Mouse (Mus musculus) left cerebral cortex, postnatal 4 days (tissue): Measurements from ENCODE around the gene Zfp60. TPM values are rescaled to one million over a fixed set of nuclear protein-coding genes. Genes with fewer than 3 reads are reported as not detected.

ENCODE experiments used
- DNase-seq: peaks from one replicate; pipeline ENCODE4 v3.0.0-alpha.2; 2022
- intact Hi-C: fragments of 180-260 bp; cut with DNase I; formaldehyde crosslinking; loops from one replicate; pipeline ENCODE4 v1.15.1; 2025
- total RNA-seq, 2 experiments: library from RNA; stranded (reverse); gene quantifications; 2 replicates each; pipeline ENCODE4 v1.2.3; 2021

The Zfp60 gene
- total RNA-seq = 10 to 100 TPM; 55.0 to 65.2 TPM

DNA sequence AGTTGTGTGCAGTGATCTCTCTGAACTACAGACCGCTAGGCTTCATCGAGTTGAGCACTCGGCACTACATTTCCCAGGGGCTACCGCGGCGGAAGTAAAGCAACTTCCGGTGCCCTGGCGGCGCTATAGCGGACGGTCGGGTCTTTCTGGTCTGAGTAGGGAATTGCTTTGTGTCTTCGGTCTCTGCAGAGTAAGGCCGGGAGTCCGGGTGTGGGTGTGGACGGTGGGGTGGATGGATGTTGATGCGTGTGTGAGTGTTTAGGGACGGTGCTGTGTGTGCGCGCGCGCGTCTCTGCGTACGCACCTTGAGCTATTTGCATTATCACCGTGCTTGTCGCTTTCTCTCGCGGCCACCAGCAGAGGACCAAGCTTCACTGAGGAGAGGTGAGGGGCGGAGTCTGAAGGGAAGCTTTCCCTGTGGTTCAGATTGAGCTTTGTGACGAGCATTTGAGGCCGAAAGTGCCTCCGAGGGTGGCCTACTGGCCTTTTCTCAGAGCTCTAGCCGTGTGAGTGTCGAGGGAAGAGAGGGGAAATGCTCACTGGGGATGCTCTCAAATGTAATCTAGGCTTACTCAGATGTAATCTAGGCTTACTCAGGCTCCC is at the start of gene Zfp60:
TSS of gene Zfp60 (plus strand) at position 109 of the 603 bp plus-strand sequence.
- peak; percentile 91 for DNase-seq
- intact Hi-C loops = no loop called here

DNA sequence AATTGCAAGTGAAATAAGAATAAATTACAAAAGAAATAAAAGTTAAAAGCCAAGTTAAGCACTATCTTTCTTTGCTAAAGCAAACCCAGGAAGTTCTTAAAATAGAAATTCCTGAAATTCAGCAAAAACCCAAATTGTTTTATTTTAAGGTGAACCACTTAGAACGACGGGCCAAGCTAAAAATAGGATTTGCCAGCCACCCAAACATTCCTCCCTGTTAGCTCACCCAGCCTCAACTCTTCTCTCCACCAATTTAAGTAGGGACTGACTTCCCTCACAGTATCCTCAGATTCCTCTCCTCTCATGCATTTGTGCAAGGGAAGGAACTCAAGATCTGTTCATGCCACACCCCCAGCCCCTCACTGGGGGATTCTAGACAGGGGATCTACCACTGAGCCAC is 48.0 kb upstream of the Zfp60 start:
- no peak for DNase-seq
- intact Hi-C loops = no loop called here

DNA sequence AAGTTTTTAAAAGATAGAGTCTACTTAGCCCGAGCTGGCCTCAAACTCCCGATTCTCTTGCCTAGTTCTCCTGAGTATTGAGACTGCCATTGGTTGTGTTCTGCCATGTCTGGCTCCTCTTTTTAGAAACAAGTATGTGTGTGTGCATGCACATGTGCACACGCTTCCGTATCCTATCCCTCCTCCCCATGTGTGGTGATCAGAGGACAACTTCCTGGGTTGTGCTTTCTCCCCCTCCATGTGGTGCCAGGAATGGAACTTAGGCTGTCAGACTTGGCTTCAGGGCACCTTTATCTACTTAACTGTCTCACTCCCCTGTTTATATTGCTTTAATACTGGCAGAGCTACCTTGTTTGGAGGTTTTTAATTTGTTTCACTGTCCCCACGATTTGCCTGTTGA is 46.0 kb upstream of the Zfp60 start:
- DNase-seq = no peak
- intact Hi-C loops = no loop called here

DNA sequence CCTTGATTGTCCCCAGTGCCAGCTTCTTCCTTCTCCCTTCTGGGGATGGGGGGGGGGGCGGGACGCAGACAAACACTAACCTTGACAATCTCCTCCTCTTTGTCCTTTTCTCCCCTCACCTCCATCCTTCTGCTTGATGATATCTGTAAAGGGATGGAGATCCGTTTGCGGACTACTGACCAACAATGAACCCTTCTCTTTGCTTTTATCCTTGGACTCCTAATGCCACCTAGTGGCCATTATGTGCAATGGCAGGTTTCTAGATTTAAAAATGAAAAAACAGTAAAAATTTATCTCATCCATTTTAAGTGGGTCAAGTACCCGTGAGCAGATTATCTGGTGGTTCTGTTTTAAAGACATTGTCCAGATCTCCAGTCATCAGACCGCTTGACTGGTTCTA is 45.5 kb upstream of the Zfp60 start:
- intact Hi-C loops = no loop called here
- DNase-seq = no peak

DNA sequence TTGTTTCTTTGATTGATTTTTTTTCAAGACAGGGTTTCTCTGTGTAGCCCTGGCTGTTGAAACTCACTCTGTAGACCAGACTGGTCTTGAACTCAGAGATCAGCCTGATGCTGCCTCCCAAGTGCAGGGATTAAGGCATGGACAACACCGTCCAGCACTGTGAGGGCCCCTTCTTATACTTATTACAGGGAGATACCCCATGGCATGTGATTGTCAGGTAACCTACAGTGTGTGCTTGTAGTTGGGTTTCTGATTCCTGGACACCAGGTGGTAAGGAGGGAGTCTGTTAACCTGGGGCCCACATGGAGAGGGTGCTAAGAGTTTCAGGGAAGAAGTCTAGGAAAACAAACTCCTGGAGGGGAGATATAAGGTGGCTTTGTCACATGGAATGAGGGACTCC is 44.1 kb upstream of the Zfp60 start:
- DNase-seq = no peak
- intact Hi-C loops = no loop called here

DNA sequence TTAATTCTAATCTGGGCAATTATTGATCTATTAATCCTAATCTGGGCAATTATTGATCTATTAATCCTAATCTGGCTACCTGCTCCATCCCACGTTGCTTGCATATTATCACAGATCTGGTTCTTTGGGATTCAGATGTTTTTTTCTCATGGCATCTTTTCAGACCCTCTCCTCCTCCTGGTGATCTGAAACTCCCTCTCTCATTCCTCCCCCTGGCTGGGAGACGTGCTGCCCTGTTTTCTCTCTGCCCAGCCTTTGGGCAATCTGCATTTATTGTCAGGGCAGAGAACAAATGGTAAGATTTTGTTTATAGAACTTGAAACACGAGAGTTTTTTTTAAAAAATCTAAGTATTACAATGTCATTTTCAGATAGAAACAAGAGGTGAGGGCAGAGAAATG is 43.4 kb upstream of the Zfp60 start:
- intact Hi-C loops = no loop called here
- no peak for DNase-seq

DNA sequence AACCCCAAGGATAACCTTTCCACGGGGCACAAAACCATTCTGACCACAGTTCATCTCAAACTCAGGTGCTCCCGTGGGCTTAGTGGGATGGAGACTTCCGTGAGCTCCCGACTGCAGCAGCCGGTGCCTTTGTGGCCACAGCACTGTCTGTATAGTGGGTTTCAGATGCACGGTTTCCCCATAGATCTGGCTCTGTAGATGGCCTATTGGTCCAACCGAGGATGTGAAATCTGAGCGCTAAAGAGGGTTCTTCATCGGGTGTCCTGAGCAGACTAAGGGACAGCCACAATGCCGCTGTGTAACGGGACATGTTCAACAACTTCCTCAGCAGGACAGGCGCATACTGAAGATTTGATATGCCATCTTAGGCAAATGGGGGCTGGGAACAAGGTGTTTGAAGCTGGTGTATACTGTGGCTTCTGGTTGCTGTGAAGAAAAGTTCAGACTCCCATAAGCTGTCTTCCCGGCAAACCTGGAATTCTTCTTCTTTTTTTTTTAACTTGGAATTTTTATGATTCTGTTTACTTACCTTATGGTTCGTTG is 42.9 kb upstream of the Zfp60 start:
- DNase-seq = no peak
- intact Hi-C loops = no loop called here

DNA sequence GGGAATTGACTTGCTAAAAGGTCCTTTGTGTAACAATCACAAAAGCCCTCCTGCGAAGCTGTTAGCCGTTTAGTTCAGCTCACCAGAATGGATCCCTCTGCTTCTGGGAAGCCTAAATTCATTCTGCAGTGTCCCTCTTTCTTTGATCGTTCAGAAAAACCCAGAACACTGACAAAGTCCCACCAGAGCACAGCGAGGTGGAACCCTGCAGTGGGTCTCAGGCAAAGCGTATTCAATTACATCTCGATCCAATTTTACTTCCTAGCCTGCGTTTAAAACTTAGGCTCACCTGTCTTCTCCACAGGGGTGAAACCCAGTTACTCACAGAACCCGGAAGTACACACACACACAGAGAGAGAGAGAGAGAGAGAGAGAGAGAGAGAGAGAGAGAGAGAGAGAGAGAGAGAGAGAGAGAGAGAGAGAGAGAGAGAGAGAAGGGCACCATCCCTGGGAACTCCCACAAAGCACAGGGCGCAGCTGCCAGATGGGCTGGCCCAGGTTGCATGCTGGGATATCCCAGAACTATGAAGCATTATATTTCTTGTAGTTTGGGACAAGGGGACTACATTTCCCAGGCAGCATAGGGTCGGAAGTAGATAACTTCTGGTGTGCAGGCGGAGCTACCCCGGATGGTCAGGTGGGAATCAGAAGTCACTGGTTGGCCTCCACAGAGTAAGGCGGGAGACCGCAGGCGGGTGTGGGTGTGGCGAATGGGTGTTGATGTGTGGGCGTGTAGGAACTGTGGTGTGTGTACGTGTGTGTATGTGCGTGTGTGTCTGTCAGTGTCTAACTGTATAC is 42.2 kb upstream of the Zfp60 start, which contains the start of gene Zfp607b:
TSS of gene Zfp607b (plus strand) at position 526 of the 798 bp plus-strand sequence.
- intact Hi-C loops = no loop called here
- DNase-seq = peak; percentile 89

DNA sequence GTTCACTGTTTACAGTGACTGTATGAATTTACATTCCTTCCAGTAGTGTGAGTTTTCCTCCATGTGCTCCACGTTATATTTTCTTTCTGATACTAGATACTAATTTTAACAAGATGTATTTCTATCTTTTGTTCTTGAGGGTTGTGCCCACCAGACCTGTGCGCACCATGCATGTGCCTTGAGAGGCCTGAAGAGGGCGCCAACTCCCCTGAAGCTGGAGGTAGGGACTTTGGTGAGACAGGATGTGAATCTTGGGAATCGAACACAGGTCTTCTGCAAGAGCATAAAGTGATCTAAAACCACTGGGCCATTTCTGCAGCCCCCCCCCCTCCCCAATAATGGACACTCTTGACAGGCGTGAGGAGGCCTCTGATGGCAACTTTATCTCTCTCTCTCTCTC is 40.1 kb upstream of the Zfp60 start:
- intact Hi-C loops = no loop called here
- peak; percentile 49 for DNase-seq

DNA sequence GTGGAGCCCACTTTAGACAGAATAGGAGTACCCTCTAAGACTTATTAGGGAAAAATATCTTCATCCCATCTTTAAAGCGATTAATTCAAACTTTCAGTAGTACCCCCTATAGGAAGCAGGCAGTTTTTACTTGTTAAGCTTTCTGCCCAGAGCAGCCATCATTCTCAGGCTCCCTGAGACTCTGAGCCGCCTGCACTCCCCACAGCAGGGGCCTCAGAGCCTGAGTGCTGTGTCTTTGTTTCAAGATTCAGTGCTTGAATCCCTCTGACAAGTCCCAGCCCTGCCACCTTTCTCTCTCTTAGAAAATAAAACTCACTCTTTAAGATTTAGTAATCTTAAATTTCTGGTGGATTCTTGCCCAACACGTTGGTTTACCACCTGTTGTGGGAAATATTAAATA is 34.5 kb upstream of the Zfp60 start:
- DNase-seq = no peak
- intact Hi-C loops = no loop called here

DNA sequence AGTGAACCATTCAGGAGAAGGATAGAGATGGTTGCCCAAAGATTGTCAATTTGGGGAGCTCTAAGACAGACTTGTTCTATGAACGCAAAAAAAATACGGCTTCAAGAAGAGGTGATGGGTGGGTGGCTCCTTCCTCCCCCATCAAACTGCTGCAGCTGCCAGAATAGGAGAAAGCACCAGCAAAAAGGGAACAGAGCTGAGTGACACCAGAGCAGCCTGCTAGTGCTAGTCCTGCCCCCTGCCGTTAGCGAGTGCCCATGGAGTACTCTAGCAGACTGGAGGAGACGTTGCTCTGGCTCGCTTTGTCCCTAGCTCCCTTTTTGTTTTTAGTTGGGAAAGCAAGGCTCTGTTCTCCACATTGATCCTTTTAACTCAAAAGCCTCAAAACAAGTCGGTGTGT is 20.8 kb upstream of the Zfp60 start:
- no peak for DNase-seq
- intact Hi-C loops = no loop called here

DNA sequence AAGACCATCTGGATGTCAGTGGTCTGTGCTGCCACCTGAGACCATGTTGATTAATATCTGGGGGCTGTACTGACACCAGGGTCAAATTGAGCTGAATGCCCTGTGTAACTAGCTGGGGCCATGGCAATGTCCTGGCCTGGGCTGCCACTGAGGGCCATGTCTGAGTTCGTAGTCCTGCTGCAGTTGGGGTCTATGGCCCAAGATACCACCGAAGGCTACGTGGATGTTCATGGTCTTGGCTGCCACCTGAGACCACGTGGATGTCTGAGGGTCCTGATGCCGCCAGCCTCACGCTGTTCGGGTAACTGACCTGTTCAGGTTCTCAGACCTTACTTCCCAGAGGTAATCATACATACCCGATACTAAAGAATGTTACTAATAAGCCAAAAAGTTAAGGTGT is 9.2 kb upstream of the Zfp60 start:
- intact Hi-C loops = no loop called here
- no peak for DNase-seq

DNA sequence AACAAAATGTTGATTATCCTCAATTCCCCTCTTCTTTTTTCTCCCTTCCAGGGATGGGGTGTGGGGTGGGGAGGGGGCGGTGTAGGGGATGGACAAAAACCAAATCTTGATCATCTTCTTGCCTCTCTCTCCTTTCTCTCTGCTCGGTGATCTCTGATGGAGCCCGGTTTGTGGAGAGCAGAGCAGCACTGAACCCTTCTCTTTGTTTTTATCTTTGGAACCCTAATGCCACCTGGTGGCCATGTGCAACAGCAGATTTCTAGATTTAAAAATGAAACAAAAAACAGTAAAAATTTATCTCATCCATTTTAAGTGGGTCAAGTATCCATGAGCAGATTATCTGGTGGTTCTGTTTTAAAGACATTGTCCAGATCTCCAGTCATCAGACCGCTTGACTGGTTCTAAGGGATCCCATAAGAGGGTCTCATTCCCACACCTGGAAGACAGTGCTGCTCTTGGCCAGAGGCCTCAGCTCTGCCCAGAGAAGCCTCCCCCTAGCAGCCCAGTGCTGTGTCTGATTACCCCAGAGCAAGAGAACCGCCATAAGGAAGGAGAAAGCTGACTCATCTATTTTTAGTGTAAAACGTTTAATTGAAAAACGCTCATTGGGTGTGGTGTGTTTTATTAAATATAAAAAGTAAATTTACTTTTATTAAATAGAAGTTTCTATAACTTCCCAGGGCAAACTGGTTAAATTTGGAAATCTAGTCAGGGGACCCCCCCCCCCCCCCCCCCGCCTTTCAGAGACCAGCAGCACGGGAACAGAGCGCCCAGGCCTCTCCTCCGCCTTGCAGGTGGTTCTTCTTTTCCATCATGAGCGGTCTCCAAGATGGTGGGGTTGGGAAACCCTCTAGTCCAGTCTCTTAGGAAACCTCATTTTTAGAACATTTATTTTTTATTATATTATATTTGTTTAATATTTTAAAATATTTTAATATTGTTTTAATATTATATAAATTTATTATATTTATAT is 5.3 kb upstream of the Zfp60 start:
- DNase-seq = peak; percentile 51
- intact Hi-C loops = no loop called here

DNA sequence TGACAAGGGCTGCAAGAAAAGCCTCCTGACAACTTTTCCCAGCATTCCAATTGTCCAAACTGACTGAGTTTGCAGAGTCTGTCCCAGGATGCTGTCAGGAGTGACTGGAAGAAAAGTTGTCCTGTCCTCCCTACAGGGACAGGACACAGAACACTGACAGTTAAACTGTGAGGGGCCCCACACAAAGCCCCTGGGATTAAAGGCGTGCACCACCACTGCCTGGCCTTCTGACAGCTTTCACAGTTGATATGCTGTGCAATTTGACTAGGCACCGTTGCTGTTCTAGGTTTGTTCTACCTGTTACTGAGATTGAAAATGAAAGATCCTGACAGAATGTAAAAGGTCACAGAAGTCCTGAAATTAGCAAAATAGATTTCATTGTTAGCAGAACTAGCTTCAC is 3.7 kb upstream of the Zfp60 start:
- DNase-seq = no peak
- intact Hi-C loops = no loop called here

DNA sequence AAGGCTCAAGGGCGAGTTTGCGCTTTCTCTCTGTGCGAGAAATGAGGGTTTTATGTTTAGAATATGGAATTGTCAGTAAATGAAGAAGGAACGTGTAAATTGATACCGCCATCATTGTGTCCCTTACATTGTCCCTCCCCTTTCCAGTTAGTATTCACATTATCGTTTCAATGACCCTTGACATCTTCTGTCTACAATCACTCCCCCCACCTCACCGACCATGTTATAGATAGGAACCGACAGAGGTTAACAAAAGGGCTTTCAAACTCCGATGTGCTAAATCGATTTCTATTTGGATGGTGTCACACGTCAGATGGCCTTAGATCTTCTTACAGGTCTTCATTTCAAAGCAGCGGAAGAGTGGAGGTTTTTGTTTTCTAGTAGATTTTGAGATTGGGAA is 757 bp downstream of the Zfp60 start:
- intact Hi-C loops = no loop called here
- DNase-seq = no peak

DNA sequence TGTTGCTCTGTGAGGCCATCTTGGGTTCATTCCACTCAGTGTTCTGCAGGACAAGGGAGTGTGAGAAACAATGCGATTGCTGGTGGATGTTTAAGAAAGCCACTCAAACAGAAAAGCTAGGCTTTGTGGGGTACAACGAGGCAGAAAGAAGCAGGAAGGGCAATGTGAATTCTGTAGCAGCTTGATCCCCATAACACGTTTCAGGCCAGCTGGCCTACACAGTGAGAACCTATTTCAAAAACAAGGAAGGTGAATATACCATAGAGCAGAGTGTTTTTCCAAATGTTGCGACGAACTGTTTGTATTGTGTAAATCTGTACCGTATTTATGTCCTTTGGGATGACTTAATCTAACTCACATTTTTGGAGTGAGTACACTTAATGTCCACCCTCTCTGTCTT is 1.3 kb downstream of the Zfp60 start:
- intact Hi-C loops = no loop called here
- no peak for DNase-seq

DNA sequence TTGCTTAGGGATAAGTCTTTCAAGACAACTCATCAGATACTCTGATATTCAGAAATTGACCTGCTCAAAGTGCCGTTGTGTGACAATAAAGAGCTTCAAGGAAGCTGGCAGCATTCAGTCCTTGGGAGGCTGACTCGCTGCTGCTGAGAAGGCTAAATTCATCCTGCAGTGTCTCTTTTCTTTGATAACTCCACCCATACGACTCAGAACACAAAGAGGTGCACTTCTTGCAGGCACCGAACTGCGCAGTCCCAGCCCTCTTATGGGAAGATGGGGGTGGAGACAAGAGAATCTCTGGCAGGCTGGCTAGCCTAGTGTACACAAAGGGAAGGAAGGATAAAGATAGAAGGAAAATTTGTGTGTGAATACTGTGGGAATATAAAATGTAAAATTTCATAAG is 4.3 kb downstream of the Zfp60 start:
- DNase-seq = no peak
- intact Hi-C loops = no loop called here

DNA sequence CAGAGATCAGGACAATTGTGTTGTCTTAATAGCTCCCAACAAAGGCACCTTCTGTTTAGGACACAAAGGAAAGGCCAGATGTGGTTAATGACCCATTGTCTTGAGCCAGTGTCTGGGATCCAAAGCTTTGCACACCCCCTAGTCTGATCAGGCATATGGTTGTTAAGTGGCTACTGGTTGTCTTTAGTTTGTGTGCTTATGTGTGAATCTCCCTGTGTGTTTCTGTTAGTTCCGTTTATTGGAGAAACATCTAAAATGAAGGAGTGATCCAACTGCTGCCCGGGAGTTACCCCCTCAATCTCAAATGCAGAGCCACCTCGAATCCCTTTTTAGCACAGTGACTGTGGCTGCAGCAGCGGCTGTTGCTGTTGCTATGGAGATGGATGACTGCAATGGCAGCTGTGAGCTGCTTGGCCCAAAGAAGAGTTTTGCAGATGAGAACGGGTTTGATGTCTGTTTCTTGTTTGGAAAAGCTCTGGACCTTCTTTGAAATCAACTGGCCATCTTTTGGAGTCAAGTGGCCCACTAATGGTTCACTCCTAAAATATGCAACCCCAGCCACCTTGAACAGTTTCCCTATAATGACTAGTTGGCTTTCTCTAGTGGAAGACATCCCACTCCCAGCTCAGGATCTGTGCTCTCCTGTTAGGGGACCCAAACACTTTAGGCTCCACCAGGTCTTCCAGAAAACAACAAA is 25.3 kb downstream of the Zfp60 start:
- DNase-seq = no peak
- intact Hi-C loops = no loop called here

DNA sequence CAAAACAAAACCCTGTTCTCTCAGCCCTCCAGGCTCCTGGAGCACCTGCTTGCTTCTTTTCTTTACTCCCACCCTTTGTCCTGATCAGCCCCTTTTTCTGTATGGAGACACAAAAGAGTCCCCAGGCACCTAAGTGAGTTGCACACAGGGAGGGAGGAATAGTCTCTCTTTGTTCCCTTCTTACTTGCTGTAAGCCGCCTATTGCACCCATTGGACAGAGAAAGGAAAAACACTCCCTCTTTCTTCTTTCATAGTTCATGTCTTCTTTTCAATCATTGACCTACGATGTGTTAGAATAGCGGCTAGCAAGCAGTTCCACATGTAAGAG is 25.8 kb downstream of the Zfp60 start:
- intact Hi-C loops = no loop called here
- no peak for DNase-seq

DNA sequence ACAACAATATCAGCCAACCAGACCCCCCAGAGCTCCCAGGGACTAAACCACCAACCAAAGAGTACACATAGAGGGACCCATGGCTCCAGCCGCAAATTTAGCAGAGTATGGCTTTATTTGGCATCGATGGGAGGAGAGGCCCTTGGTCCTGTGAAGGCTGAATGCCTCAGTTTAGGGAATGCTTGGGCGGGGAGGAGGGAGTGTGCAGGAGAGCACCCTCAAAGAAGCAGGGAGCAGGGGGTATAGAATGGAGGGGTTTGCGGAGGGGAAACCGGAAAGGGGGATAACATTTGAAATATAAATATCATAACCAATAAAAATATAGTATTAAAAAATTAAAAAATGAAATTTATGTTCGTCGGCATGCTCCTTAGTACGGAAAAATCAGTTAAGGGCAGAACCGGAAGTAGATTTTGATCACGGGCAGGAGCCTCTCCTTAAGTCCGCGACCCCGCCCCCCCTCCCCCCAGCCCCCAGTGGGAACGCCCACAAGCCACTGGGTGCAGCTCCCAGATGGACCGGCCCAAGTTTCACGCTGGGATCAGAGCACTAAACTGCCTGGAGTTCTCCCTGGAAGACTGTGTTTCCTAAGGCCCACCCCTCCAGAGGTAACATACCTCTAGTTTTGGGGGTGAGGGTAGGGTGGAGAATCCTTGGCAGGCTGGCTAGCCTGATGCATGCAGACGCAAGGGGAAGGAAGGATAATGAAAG is 34.1 kb downstream of the Zfp60 start:
- intact Hi-C loops = no loop called here

More for the DNA sequence above, 34.1 kb downstream of the Zfp60 start:
- no peak for DNase-seq
